Mouse (Mus musculus) kidney, adult 2 months (tissue): Measurements from ENCODE around the gene Uap1.

Source experiments
- CTCF ChIP-seq: fragments of 200-500 bp; conservative IDR thresholded peaks from 2 replicates; pipeline ENCODE4 v1.5.1; 2011; ENCODE audit warnings: low read depth, mild to moderate bottlenecking, control low read depth, low read length, moderate library complexity, mixed read lengths; ENCODE audit not compliant: insufficient read depth, insufficient read length
- POLR2A ChIP-seq: fragments of 200-500 bp; IDR thresholded peaks from one replicate; pipeline ENCODE4 v1.6.1; 2011; ENCODE audit warnings: low read depth, low read length, control low read depth

GRCm38 (mm10) chr1:170214383-170214756 lies 39.6 kb upstream of the Uap1 start:
- TF ChIP-seq CTCF, result no peak
- TF ChIP-seq POLR2A, result no peak
